Mouse (Mus musculus): ENCODE measurements around the gene Gas2l2. TPM values are rescaled to one million over a fixed set of nuclear protein-coding genes. Genes with fewer than 3 reads are reported as not detected.

The Gas2l2 gene
- polyA plus RNA-seq, 1 experiment from 2014 or later, result 0.09 TPM

- DNase-seq (ENCODE audit: low spot score), result no peak
- Histone ChIP-seq H3K9ac (ENCODE audit: low read length) (no peak overlapping the region), H3K27ac (ENCODE audit: low read depth) (no peak overlapping the region), H3K4me1 (replicated peaks; ENCODE audit: control insufficient read depth, insufficient read depth, low read length) (no peaks in the 10 kb centered on the region), H3K9me3 (ENCODE audit: control insufficient read depth, low read length) (no peaks in the 10 kb centered on the region), H3K36me3 (ENCODE audit: control insufficient read depth, insufficient read depth, low read length) (peaks cover 53% of the 10 kb centered on the region), H3K27me3 (replicated peaks; ENCODE audit: control insufficient read depth, insufficient read depth, low read length) (no peaks in the 10 kb centered on the region), H3K4me2 (ENCODE audit: low read length) (no peak overlapping the region), H3K4me3 (ENCODE audit: low read depth, low read length) (no peak overlapping the region)
- 86% methylated on average over 7 of the region's 7 CpGs for WGBS
- no peak for ATAC-seq (replicated peaks; ENCODE audit: low FRiP score, low TSS enrichment, low read depth)
These were observed 31.6 kb downstream of the Gas2l2 start for GRCm38 (mm10) chr11:83397626-83398025.

DNA sequence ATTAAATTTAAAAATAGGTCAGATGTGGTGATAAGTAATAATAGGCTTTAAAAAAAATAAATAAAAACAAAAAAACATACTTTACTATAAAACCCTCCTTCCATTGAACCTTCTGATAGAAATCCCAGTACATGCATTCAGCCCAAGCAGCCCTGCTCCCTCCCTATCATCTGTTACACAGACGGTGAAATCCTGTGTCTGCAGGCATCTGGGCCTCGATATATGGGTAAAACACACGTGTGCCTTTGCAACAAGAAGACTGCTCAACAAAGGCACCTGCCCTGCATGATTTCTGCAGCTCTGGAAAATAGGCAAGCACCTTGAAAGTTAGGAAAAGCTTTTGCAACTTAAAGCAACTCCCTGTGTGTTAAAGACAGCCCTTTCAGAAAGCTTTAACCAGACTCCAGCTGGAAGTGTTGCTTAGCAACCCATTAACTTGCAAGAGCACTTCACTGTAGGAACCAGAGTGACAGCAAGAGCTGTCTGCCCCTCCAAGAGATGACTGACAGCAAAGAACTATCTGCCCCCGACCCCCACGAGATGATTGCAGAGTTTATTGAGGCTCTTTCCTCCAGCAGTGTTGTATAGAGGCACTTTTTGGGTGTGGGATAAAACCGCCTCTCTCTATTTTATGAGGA is 34.3 kb downstream of the Gas2l2 start:
- Histone ChIP-seq H3K9ac (ENCODE audit: low read length) (no peak overlapping the region), H3K27me3 (replicated peaks; ENCODE audit: control insufficient read depth, insufficient read depth, low read length) (no peaks in the 10 kb centered on the region), H3K36me3 (ENCODE audit: control insufficient read depth, insufficient read depth, low read length) (peaks cover 67% of the 10 kb centered on the region), H3K4me2 (ENCODE audit: low read length) (no peak overlapping the region), H3K4me1 (replicated peaks; ENCODE audit: control insufficient read depth, insufficient read depth, low read length) (no peaks in the 10 kb centered on the region), H3K27ac (ENCODE audit: low read depth) (no peak overlapping the region), H3K4me3 (ENCODE audit: low read depth, low read length) (no peak overlapping the region), H3K9me3 (ENCODE audit: control insufficient read depth, low read length) (no peaks in the 10 kb centered on the region)
- DNase-seq (ENCODE audit: low spot score) (no peak), ATAC-seq (replicated peaks; ENCODE audit: low FRiP score, low TSS enrichment, low read depth) (no peak)
- 60% methylated on average over 6 of the region's 6 CpGs for WGBS

GRCm38 (mm10) chr11:83393062-83393461 is 36.2 kb downstream of the Gas2l2 start:
- H3K4me3 ChIP-seq (ENCODE audit: low read depth, low read length), result no peak overlapping the region
- no peaks in the 10 kb centered on the region for H3K9me3 ChIP-seq (ENCODE audit: control insufficient read depth, low read length)
- H3K9ac ChIP-seq (ENCODE audit: low read length), result no peak overlapping the region
- no peaks in the 10 kb centered on the region for H3K27me3 ChIP-seq (replicated peaks; ENCODE audit: control insufficient read depth, insufficient read depth, low read length)
- 89% methylated on average over 4 of the region's 4 CpGs for WGBS
- no peak overlapping the region for H3K4me2 ChIP-seq (ENCODE audit: low read length)
- DNase-seq (ENCODE audit: low spot score), result no peak
- no peak for ATAC-seq (replicated peaks; ENCODE audit: low FRiP score, low TSS enrichment, low read depth)
- no peak overlapping the region for H3K27ac ChIP-seq (ENCODE audit: low read depth)
- no peaks in the 10 kb centered on the region for H3K4me1 ChIP-seq (replicated peaks; ENCODE audit: control insufficient read depth, insufficient read depth, low read length)
- peaks cover 57% of the 10 kb centered on the region for H3K36me3 ChIP-seq (ENCODE audit: control insufficient read depth, insufficient read depth, low read length)

DNA sequence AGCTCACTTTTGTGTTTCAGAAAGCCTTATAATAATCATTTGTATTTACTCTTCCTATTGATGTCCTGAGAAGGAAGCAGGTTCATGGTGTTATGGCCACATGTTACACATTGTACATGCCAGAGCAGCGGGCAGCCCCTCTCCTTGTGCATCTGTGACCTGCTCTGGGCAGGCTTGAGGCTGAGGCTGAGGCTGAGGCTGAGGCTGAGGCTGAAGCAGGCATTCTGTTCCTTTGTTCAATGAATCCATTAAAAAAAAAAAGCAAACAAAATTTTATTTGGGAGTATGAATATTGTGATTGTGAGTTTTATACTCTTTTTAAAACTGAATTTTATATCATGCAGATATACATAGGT is 45.7 kb downstream of the Gas2l2 start:
- H3K27me3 ChIP-seq (replicated peaks; ENCODE audit: control insufficient read depth, insufficient read depth, low read length), result no peaks in the 10 kb centered on the region
- WGBS, result 96% methylated on average over 1 of the region's 1 CpGs
- H3K36me3 ChIP-seq (ENCODE audit: control insufficient read depth, insufficient read depth, low read length), result peaks cover 18% of the 10 kb centered on the region; the same call in 1 of the 2 replicates
- no peak overlapping the region for H3K4me2 ChIP-seq (ENCODE audit: low read length)
- DNase-seq (ENCODE audit: low spot score) (no peak), ATAC-seq (replicated peaks; ENCODE audit: low FRiP score, low TSS enrichment, low read depth) (no peak)
- H3K27ac ChIP-seq (ENCODE audit: low read depth), result no peak overlapping the region
- no peak overlapping the region for H3K4me3 ChIP-seq (ENCODE audit: low read depth, low read length)
- H3K4me1 ChIP-seq (replicated peaks; ENCODE audit: control insufficient read depth, insufficient read depth, low read length), result no peaks in the 10 kb centered on the region
- no peak overlapping the region for H3K9ac ChIP-seq (ENCODE audit: low read length)
- H3K9me3 ChIP-seq (ENCODE audit: control insufficient read depth, low read length), result no peaks in the 10 kb centered on the region

DNA sequence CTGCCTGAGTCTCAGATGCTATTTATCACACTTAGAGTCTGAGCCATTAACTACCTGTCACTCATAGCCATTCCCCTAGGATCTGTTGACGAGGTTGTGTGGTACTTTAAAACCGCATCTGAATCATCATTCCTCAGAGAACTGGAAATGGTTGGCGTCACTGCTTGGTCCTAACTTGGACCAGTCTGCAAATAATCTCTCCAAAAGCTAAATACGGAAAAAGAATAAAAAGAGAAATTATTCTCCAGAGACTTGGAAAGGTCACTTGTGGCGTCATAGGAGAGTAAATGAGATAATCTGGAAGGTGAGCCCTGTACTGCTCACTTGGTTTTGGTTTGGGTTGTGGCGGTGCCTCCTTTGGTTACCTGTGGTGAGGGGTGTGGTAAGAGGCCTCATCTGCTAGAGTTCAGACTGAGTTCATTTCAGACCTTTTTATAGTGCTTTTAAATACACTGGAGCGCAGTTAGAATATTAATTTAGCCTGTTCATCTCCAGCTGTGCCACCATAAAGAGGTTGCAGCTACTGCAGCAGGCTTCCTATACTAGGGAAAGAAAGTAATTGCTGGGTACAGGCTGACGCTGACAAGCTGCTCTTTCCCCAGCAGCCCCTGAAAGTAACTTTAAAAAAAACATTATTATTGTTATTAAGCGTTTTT is 46.3 kb downstream of the Gas2l2 start:
- no peak overlapping the region for H3K4me3 ChIP-seq (ENCODE audit: low read depth, low read length)
- no peaks in the 10 kb centered on the region for H3K27me3 ChIP-seq (replicated peaks; ENCODE audit: control insufficient read depth, insufficient read depth, low read length)
- no peak overlapping the region for H3K27ac ChIP-seq (ENCODE audit: low read depth)
- no peak overlapping the region for H3K4me2 ChIP-seq (ENCODE audit: low read length)
- ATAC-seq (replicated peaks; ENCODE audit: low FRiP score, low TSS enrichment, low read depth) (no peak), DNase-seq (ENCODE audit: low spot score) (no peak)
- WGBS, result 74% methylated on average over 9 of the region's 9 CpGs
- H3K9ac ChIP-seq (ENCODE audit: low read length), result no peak overlapping the region
- H3K36me3 ChIP-seq (ENCODE audit: control insufficient read depth, insufficient read depth, low read length), result peaks cover 22% of the 10 kb centered on the region
- H3K4me1 ChIP-seq (replicated peaks; ENCODE audit: control insufficient read depth, insufficient read depth, low read length), result no peaks in the 10 kb centered on the region
- H3K9me3 ChIP-seq (ENCODE audit: control insufficient read depth, low read length), result no peaks in the 10 kb centered on the region

DNA sequence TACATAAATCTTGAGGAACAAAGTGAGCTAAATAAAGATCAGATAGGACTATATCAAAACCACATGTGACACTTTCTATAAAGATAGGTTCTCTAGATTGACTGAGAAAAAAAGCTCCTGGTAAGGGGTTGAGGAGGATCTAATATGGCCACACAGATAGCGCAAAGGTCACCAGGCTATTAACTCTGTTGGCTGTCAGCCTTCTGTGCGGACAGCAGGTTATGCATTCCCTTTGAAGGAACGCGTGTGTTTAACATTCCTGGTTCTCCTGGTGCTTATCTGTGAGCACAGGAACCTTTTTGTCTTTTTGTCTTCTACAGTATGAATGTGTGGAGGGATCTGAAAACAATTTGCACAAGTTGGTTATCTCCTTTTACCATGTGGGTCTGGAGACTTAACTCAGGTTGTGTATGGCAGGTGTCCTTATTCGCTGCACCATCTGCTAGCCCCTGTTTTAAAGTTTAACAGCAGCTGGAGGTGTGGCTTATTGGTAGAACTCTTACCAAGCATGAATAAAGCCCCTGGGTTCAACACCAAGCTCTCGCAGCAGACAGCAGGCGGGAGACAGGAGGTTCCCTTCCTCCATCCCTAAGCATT is 49.4 kb downstream of the Gas2l2 start:
- peaks cover 49% of the 10 kb centered on the region for H3K36me3 ChIP-seq (ENCODE audit: control insufficient read depth, insufficient read depth, low read length)
- DNase-seq (ENCODE audit: low spot score), result no peak
- no peaks in the 10 kb centered on the region for H3K4me1 ChIP-seq (replicated peaks; ENCODE audit: control insufficient read depth, insufficient read depth, low read length)
- H3K9ac ChIP-seq (ENCODE audit: low read length), result no peak overlapping the region
- no peak overlapping the region for H3K4me3 ChIP-seq (ENCODE audit: low read depth, low read length)
- no peak overlapping the region for H3K27ac ChIP-seq (ENCODE audit: low read depth)
- no peak for ATAC-seq (replicated peaks; ENCODE audit: low FRiP score, low TSS enrichment, low read depth)
- H3K9me3 ChIP-seq (ENCODE audit: control insufficient read depth, low read length), result no peaks in the 10 kb centered on the region
- 67% methylated on average over 7 of the region's 7 CpGs for WGBS
- no peaks in the 10 kb centered on the region for H3K27me3 ChIP-seq (replicated peaks; ENCODE audit: control insufficient read depth, insufficient read depth, low read length)
- H3K4me2 ChIP-seq (ENCODE audit: low read length), result no peak overlapping the region

Other genes starting within 250 kb of the Gas2l2 start
- 0.85 and 0.89 TPM in 2 replicates for gene Slfn3, start 238.1 kb downstream of the Gas2l2 start, polyA plus RNA-seq (2014; fragmentation: Nextera tagmentation; extraction: Ambion mirVana)
- gene Slfn14, start 142.7 kb downstream of the Gas2l2 start, polyA plus RNA-seq (2014; fragmentation: Nextera tagmentation; extraction: Ambion mirVana), result 0.08 and 0.14 TPM in 2 replicates
- gene Ap2b1, start 130.4 kb downstream of the Gas2l2 start, polyA plus RNA-seq (2014; fragmentation: Nextera tagmentation; extraction: Ambion mirVana), result 65.1 and 68.2 TPM in 2 replicates
- gene Pex12, start 126.9 kb downstream of the Gas2l2 start, polyA plus RNA-seq (2014; fragmentation: Nextera tagmentation; extraction: Ambion mirVana), result 15.5 and 17.3 TPM in 2 replicates
- 1.7 and 2.3 TPM in 2 replicates for gene Rasl10b, start 20.3 kb downstream of the Gas2l2 start, polyA plus RNA-seq (2014; fragmentation: Nextera tagmentation; extraction: Ambion mirVana)
- 1.3 and 1.4 TPM in 2 replicates for gene 1700020L24Rik, start 8.2 kb upstream of the Gas2l2 start, polyA plus RNA-seq (2014; fragmentation: Nextera tagmentation; extraction: Ambion mirVana)
- 1.2 and 1.5 TPM in 2 replicates for gene Mmp28, start 33.6 kb upstream of the Gas2l2 start, polyA plus RNA-seq (2014; fragmentation: Nextera tagmentation; extraction: Ambion mirVana)
- 13.5 and 14.1 TPM in 2 replicates for gene Taf15, start 43.6 kb upstream of the Gas2l2 start, polyA plus RNA-seq (2014; fragmentation: Nextera tagmentation; extraction: Ambion mirVana)
- not detected in 2 replicates for gene Heatr9, start 92.7 kb upstream of the Gas2l2 start, polyA plus RNA-seq (2014; fragmentation: Nextera tagmentation; extraction: Ambion mirVana)
- gene Ccl5, start 101.1 kb upstream of the Gas2l2 start, polyA plus RNA-seq (2014; fragmentation: Nextera tagmentation; extraction: Ambion mirVana), result 2.9 and 3.0 TPM in 2 replicates
- gene Ccl9, start 149.2 kb upstream of the Gas2l2 start, polyA plus RNA-seq (2014; fragmentation: Nextera tagmentation; extraction: Ambion mirVana), result 6.0 and 6.8 TPM in 2 replicates
- gene Ccl6, start 163.6 kb upstream of the Gas2l2 start, polyA plus RNA-seq (2014; fragmentation: Nextera tagmentation; extraction: Ambion mirVana), result 3.9 and 4.3 TPM in 2 replicates
- gene Rpl9-ps1, start 216.2 kb upstream of the Gas2l2 start, polyA plus RNA-seq (2014; fragmentation: Nextera tagmentation; extraction: Ambion mirVana), result not detected in 2 replicates
- 0.32 and 0.65 TPM in 2 replicates for gene Ccl3, start 219.9 kb upstream of the Gas2l2 start, polyA plus RNA-seq (2014; fragmentation: Nextera tagmentation; extraction: Ambion mirVana)
- 0.30 and 0.68 TPM in 2 replicates for gene Ccl4, start 233.1 kb upstream of the Gas2l2 start, polyA plus RNA-seq (2014; fragmentation: Nextera tagmentation; extraction: Ambion mirVana)

Data from intestine, embryonic 14.5 days (tissue).